Mouse (Mus musculus): ENCODE data around the gene Eps15l1.

The Eps15l1 gene

GRCm38 (mm10) chr8:72421362-72422335 is at the start of gene Eps15l1:
TSS of gene Eps15l1 (minus strand) at chr8:72421460.
- 1% methylated on average over 48 of the region's 48 CpGs for WGBS

GRCm38 (mm10) chr8:72470684-72471083 is 49.4 kb upstream of the Eps15l1 start:
- WGBS: 93% methylated on average over 7 of the region's 7 CpGs

GRCm38 (mm10) chr8:72469984-72470383 is 48.7 kb upstream of the Eps15l1 start:
- 93% methylated on average over 8 of the region's 8 CpGs for WGBS

- WGBS: 94% methylated on average over 2 of the region's 2 CpGs
Observed at GRCm38 (mm10) chr8:72469243-72469642, 48.0 kb upstream of the Eps15l1 start.

- 88% methylated on average over 10 of the region's 10 CpGs for WGBS
Observed at GRCm38 (mm10) chr8:72464211-72464610, 43.0 kb upstream of the Eps15l1 start.

GRCm38 (mm10) chr8:72459881-72460533 is 38.7 kb upstream of the Eps15l1 start:
- WGBS: 91% methylated on average over 4 of the region's 4 CpGs

GRCm38 (mm10) chr8:72458457-72458856 is 37.2 kb upstream of the Eps15l1 start:
- WGBS: 78% methylated on average over 6 of the region's 6 CpGs

- 75% methylated on average over 3 of the region's 3 CpGs for WGBS
Observed at GRCm38 (mm10) chr8:72457806-72458205, 36.5 kb upstream of the Eps15l1 start.

- WGBS: 91% methylated on average over 4 of the region's 4 CpGs
Observed at GRCm38 (mm10) chr8:72455317-72455716, 34.1 kb upstream of the Eps15l1 start.

- 95% methylated on average over 2 of the region's 2 CpGs for WGBS
Observed at GRCm38 (mm10) chr8:72453904-72454303, 32.6 kb upstream of the Eps15l1 start.

- WGBS: 92% methylated on average over 8 of the region's 8 CpGs
Observed at GRCm38 (mm10) chr8:72451516-72451915, 30.3 kb upstream of the Eps15l1 start.

GRCm38 (mm10) chr8:72445071-72445470 is 23.8 kb upstream of the Eps15l1 start:
- whole genome bisulfite sequencing: 91% methylated on average over 6 of the region's 6 CpGs

GRCm38 (mm10) chr8:72443994-72444350 is 22.7 kb upstream of the Eps15l1 start:
- WGBS: 36% methylated on average over 6 of the region's 6 CpGs

GRCm38 (mm10) chr8:72443338-72443993 is 22.2 kb upstream of the Eps15l1 start, which contains the start of the genes Calr3 and 1700030K09Rik:
TSS of gene Calr3 (minus strand) at chr8:72443870.
TSS of gene 1700030K09Rik (plus strand) at chr8:72443880.
- WGBS: 5% methylated on average over 34 of the region's 34 CpGs

GRCm38 (mm10) chr8:72438248-72439015 is 17.2 kb upstream of the Eps15l1 start:
- WGBS: 81% methylated on average over 8 of the region's 8 CpGs

GRCm38 (mm10) chr8:72434952-72435351 is 13.7 kb upstream of the Eps15l1 start:
- WGBS: 35% methylated on average over 2 of the region's 2 CpGs

- 56% methylated on average over 13 of the region's 13 CpGs for WGBS
Observed at GRCm38 (mm10) chr8:72429676-72430075, 8.4 kb upstream of the Eps15l1 start.

- WGBS: 56% methylated on average over 1 of the region's 1 CpGs
Observed at GRCm38 (mm10) chr8:72422926-72423325, 1.7 kb upstream of the Eps15l1 start.

GRCm38 (mm10) chr8:72420571-72421361 is 494 bp downstream of the Eps15l1 start:
- WGBS: under 1% methylated on average over 71 of the region's 73 CpGs

- WGBS: 88% methylated on average over 4 of the region's 4 CpGs
Observed at GRCm38 (mm10) chr8:72418073-72418472, 3.2 kb downstream of the Eps15l1 start.

- 75% methylated on average over 2 of the region's 2 CpGs for WGBS
Observed at GRCm38 (mm10) chr8:72415252-72415651, 6.0 kb downstream of the Eps15l1 start.
